Mouse (Mus musculus) stomach, embryonic 16.5 days (tissue): ENCODE measurements around the gene Caps2. TPM values are rescaled to one million over a fixed set of nuclear protein-coding genes. Genes with fewer than 3 reads are reported as not detected.
A peak's percentile ranks its signal among the peaks of the same experiment; 100 is the strongest.
"Not testable (repeated sequence)": the region's sequence is repeated elsewhere in the genome, so short reads cannot be mapped to it uniquely, and the experiment has no call there.

Experiments
- ATAC-seq: fragments of 200-750 bp; cut with Nextera tagmentation; 2 replicates; pipeline ENCODE4 v1.8.0; 2017; ENCODE audit warnings: moderate number of reproducible peaks, moderate TSS enrichment; ENCODE audit not compliant: insufficient read depth, low FRiP score
- H3K27ac ChIP-seq: fragments of 300-500 bp; sonication (generic); 2 replicates; pipeline ENCODE4 v1.5.1; 2014; ENCODE audit warnings: low read length
- H3K27me3 ChIP-seq: fragments of 300-500 bp; sonication (generic); 2 replicates; pipeline ENCODE4 v1.6.1; 2014; ENCODE audit warnings: low read length, control low read depth, mixed read lengths; ENCODE audit not compliant: control insufficient read depth, insufficient read depth
- H3K36me3 ChIP-seq: fragments of 300-500 bp; sonication (generic); 2 replicates; pipeline ENCODE4 v1.6.1; 2014; ENCODE audit warnings: low read length; ENCODE audit not compliant: control insufficient read depth, insufficient read depth
- H3K4me1 ChIP-seq: fragments of 300-500 bp; sonication (generic); 2 replicates; pipeline ENCODE4 v1.6.1; 2014; ENCODE audit warnings: low read length, control low read depth, mixed read lengths; ENCODE audit not compliant: control insufficient read depth, insufficient read depth
- H3K4me2 ChIP-seq: fragments of 300-500 bp; sonication (generic); 2 replicates; pipeline ENCODE4 v1.6.1; 2014; ENCODE audit warnings: low read depth, low read length, mixed read lengths
- H3K4me3 ChIP-seq: fragments of 300-500 bp; sonication (generic); replicated peaks from 2 replicates; pipeline ENCODE4 v1.5.1; 2014; ENCODE audit warnings: mild to moderate bottlenecking, low read length
- H3K9ac ChIP-seq: fragments of 300-500 bp; sonication (generic); 2 replicates; pipeline ENCODE4 v1.6.1; 2014; ENCODE audit warnings: low read length
- H3K9me3 ChIP-seq: fragments of 300-500 bp; sonication (generic); replicated peaks from 2 replicates; pipeline ENCODE4 v1.6.1; 2016; ENCODE audit warnings: low read length, control low read depth; ENCODE audit not compliant: control insufficient read depth
- WGBS: fragments of 180-500 bp; shearing (Covaris S2); extraction: QIAGEN DNeasy Blood & Tissue Kit; methylation state at CpG from one replicate; pipeline ENCODE4 v1.1.7; 2014; 5-methylcytosine and 5-hydroxymethylcytosine counted together
- polyA plus RNA-seq: library from polyadenylated mRNA; unstranded; fragments of >200 nt; fragmentation: Nextera tagmentation; extraction: Ambion mirVana; gene quantifications from 2 replicates; pipeline ENCODE4 v1.2.1, GENCODE M21; 2015

Caps2 gene
- polyA plus RNA-seq = 0.32 TPM in 1 of 2 replicates, not detected in the other

- Histone ChIP-seq H3K27me3 (no peaks in the 10 kb centered on the region), H3K4me1 (no peaks in the 10 kb centered on the region), H3K4me3 (peak within 1 kb of the TSS; percentile 7; the same call in 1 of the 2 replicates), H3K9me3 (no peaks in the 10 kb centered on the region), H3K27ac (no peak within 1 kb of the TSS), H3K9ac (no peak within 1 kb of the TSS), H3K4me2 (peak within 1 kb of the TSS; percentile 7; the same call in 1 of the 2 replicates), H3K36me3 (no peaks in the 10 kb centered on the region)
- ATAC-seq = peak; percentile 81; the same call in 1 of the 2 replicates
- WGBS = 34% methylated on average over 4 of the region's 4 CpGs
These were observed at the start of gene Caps2 for GRCm38 (mm10) chr10:112163168-112163766. Caps2 (plus strand) TSS chr10:112163621.

GRCm38 (mm10) chr10:112125090-112125489 lies 38.3 kb upstream of the Caps2 start:
- H3K9me3 ChIP-seq, H3K4me1 ChIP-seq, H3K36me3 ChIP-seq, ATAC-seq, H3K4me2 ChIP-seq, H3K27me3 ChIP-seq, H3K4me3 ChIP-seq, H3K9ac ChIP-seq, H3K27ac ChIP-seq: not testable (repeated sequence)
- 52% methylated on average over 2 of the region's 2 CpGs for WGBS

- not testable (repeated sequence) for H3K4me2 ChIP-seq, H3K4me1 ChIP-seq, H3K36me3 ChIP-seq, H3K27ac ChIP-seq, H3K9me3 ChIP-seq, H3K4me3 ChIP-seq, H3K27me3 ChIP-seq, ATAC-seq, H3K9ac ChIP-seq
- 76% methylated on average over 6 of the region's 6 CpGs for WGBS
These were observed 35.7 kb upstream of the Caps2 start for GRCm38 (mm10) chr10:112127682-112128230.

- ATAC-seq = no peak
- Histone ChIP-seq H3K4me2 (no peak overlapping the region), H3K4me3 (no peak overlapping the region), H3K27ac (no peak overlapping the region), H3K27me3 (no peaks in the 10 kb centered on the region), H3K4me1 (no peaks in the 10 kb centered on the region), H3K9ac (no peak overlapping the region), H3K36me3 (no peaks in the 10 kb centered on the region), H3K9me3 (no peaks in the 10 kb centered on the region)
- WGBS = 92% methylated on average over 3 of the region's 3 CpGs
These were observed 31.2 kb upstream of the Caps2 start for GRCm38 (mm10) chr10:112132194-112132593.

GRCm38 (mm10) chr10:112138050-112138870 lies 25.2 kb upstream of the Caps2 start:
- no peak overlapping the region for H3K27ac ChIP-seq
- no peaks in the 10 kb centered on the region for H3K36me3 ChIP-seq
- no peak overlapping the region for H3K9ac ChIP-seq
- no peaks in the 10 kb centered on the region for H3K9me3 ChIP-seq
- peak overlapping the region; percentile 25; the same call in 1 of the 2 replicates for H3K4me3 ChIP-seq
- WGBS = 22% methylated on average over 9 of the region's 9 CpGs
- ATAC-seq = no peak; the same call in 1 of the 2 replicates
- no peaks in the 10 kb centered on the region for H3K27me3 ChIP-seq
- H3K4me2 ChIP-seq = peak overlapping the region; percentile 35
- no peaks in the 10 kb centered on the region for H3K4me1 ChIP-seq

- Histone ChIP-seq H3K27ac (no peak overlapping the region), H3K4me2 (peak overlapping the region; percentile 35), H3K4me3 (peak overlapping the region; percentile 25; the same call in 1 of the 2 replicates), H3K9me3 (no peaks in the 10 kb centered on the region), H3K27me3 (no peaks in the 10 kb centered on the region), H3K36me3 (no peaks in the 10 kb centered on the region), H3K4me1 (no peaks in the 10 kb centered on the region), H3K9ac (no peak overlapping the region)
- 48% methylated on average over 6 of the region's 6 CpGs for WGBS
- ATAC-seq = no peak
These were observed 24.5 kb upstream of the Caps2 start for GRCm38 (mm10) chr10:112138871-112139430.

- no peak for ATAC-seq
- Histone ChIP-seq H3K36me3 (no peaks in the 10 kb centered on the region), H3K4me3 (no peak overlapping the region), H3K4me1 (no peaks in the 10 kb centered on the region), H3K27ac (no peak overlapping the region), H3K9ac (no peak overlapping the region), H3K27me3 (no peaks in the 10 kb centered on the region), H3K9me3 (no peaks in the 10 kb centered on the region), H3K4me2 (no peak overlapping the region)
- WGBS = 42% methylated on average over 2 of the region's 2 CpGs
These were observed 23.6 kb upstream of the Caps2 start for GRCm38 (mm10) chr10:112139834-112140233.

GRCm38 (mm10) chr10:112159882-112160560 lies 3.4 kb upstream of the Caps2 start, which contains the start of gene Glipr1l3:
Glipr1l3 (minus strand) TSS chr10:112160327.
- peak; percentile 78; the same call in 1 of the 2 replicates for ATAC-seq
- not testable (repeated sequence) for H3K9me3 ChIP-seq, H3K4me1 ChIP-seq, H3K36me3 ChIP-seq, H3K4me3 ChIP-seq, H3K27ac ChIP-seq, H3K27me3 ChIP-seq, H3K9ac ChIP-seq, H3K4me2 ChIP-seq
- WGBS = 20% methylated on average over 15 of the region's 15 CpGs
